Mouse (Mus musculus) central nervous system, embryonic 11.5 days (tissue): Measurements from ENCODE around the gene Nmb. TPM values are rescaled to one million over a fixed set of nuclear protein-coding genes. Genes with fewer than 3 reads are reported as not detected.

Experiments used
- polyA plus RNA-seq: library from polyadenylated mRNA; depleted of rRNA; stranded (reverse); fragments of >200 nt; gene quantifications from 2 replicates; pipeline ENCODE4 v1.2.3, GENCODE M21; 2012; rRNA removed

The Nmb gene
- polyA plus RNA-seq, result 8.4 and 8.8 TPM in 2 replicates

DNA sequence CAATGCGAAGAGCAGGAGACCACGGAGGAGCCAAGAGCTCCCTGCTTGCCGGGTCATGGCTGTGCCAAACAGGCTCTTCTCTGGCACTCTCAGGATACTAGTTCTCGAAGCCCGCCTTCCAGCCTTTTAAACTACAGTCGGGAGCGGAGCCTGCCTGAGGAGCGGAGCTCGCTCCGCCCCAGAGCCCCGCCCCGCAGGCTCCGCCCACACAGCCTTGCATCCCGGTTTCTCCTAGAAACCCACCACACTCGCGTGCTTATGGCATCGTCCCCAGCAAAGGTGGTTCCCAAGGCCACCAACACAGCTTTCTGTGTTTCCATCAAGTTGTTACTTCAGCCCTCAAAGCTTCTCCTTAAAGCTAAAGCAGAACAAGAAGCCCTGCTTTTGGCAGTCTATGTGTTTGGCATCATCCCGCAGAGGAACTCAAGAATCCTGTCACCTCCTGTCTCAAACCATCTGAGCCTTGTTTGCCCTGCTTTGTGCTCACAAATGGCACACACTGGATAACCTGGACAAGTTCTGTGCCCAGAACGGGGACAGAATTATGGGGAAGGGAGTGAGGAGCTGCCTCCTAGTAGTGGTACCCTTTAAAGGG, at the start of gene Nmb:
Gene Nmb (minus strand): TSS at position 156 of the 595 bp plus-strand sequence.

GRCm38 (mm10) chr7:80947445-80948350, 42.8 kb upstream of the Nmb start, which contains the start of gene Sec11a:
Gene Sec11a, minus strand, starts transcription at chr7:80947780.

DNA sequence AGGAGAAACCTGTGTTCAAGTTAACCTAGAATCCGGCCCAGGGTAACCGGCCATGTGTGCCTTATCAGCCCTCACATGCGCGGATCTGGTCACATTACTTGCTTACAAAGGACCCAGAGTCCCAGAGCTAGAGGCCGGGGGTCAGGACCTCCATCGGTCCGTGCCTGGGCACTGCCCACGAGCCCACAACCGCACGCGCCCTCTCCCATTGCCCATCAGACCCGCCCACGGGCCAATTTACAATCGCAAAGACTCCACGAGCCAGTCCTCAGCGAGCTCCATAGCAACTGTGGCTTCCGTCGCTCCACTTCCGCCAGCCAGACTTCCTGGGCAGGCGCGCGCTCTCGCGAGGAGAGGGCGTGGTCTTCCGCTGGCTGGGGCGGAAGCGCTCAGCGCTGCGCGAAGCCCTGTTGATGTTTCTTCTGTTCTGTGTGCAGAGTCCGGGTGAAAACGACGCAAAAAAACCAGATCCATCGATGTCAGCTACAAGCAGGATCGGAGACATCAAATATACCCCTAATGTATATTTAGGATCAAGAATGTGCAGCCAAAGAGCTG, 3.9 kb downstream of the Nmb start, which contains the start of gene Wdr73:
Gene Wdr73 (minus strand): TSS at position 326 of the 558 bp plus-strand sequence.

DNA sequence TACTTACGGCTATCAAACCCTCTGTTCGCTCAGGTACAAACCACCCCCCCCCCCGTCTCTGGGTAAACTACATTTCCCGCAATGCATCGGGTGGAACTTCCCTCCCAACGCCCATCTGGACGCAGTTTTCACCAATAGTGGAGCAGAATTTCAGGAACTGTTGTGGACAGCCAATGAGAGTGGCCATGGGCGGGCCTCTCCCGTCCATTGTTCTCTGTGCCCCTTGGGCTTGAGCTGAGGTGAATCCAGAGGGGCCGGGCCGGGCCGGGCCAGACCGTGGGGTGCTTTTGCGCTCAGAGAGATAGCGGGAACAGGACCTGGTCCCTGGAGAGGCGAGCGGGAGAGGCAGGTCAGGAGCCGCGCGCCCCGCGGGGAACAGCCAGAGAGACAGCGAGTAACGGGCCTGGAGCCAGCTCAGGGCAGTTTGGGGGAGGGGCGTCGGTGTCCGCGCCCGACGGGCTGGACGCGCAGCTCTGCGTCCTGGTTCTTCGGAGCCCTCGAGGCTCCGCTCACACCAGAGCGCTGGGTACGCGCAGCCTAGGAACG, 44.1 kb downstream of the Nmb start, which contains the start of gene Zscan2:
Gene Zscan2 (plus strand): TSS at position 192 of the 546 bp plus-strand sequence.

Other genes starting within 250 kb of the Nmb start
- 6.3 and 10.6 TPM in 2 replicates for gene Crtc3, start 216.2 kb downstream of the Nmb start, polyA plus RNA-seq
- 16.0 and 21.4 TPM in 2 replicates for gene Iqgap1, start 79.1 kb downstream of the Nmb start, polyA plus RNA-seq
- 25.4 and 27.5 TPM in 2 replicates for gene Zscan2, start 44.2 kb downstream of the Nmb start, polyA plus RNA-seq
- 28.1 and 34.5 TPM in 2 replicates for gene Wdr73, start 3.8 kb downstream of the Nmb start, polyA plus RNA-seq
- gene Sec11a, start 42.7 kb upstream of the Nmb start, polyA plus RNA-seq, result 139 and 186 TPM in 2 replicates
- 15.4 and 19.1 TPM in 2 replicates for gene Zfp592, start 88.6 kb upstream of the Nmb start, polyA plus RNA-seq
- gene Alpk3, start 152.5 kb upstream of the Nmb start, polyA plus RNA-seq, result 0.40 and 1.3 TPM in 2 replicates
- gene Slc28a1, start 209.7 kb upstream of the Nmb start, polyA plus RNA-seq, result 0.11 and 0.14 TPM in 2 replicates